Mouse (Mus musculus) hindbrain, embryonic 14.5 days (tissue): Measurements from ENCODE around the gene Gpr89. TPM values are rescaled to one million over a fixed set of nuclear protein-coding genes. Genes with fewer than 3 reads are reported as not detected.

Experiments used
- ATAC-seq: fragments of 200-750 bp; cut with Nextera tagmentation; 2 replicates; pipeline ENCODE4 v1.8.0; 2017; ENCODE audit warnings: moderate number of reproducible peaks, mild to moderate bottlenecking, moderate TSS enrichment, moderate library complexity; ENCODE audit not compliant: low FRiP score
- DNase-seq: peaks from one replicate; pipeline ENCODE4 v3.0.0-alpha.2; 2015; ENCODE audit warnings: low spot score
- H3K27ac ChIP-seq: fragments of 300-500 bp; sonication (generic); 2 replicates; pipeline ENCODE4 v1.5.1; 2014; ENCODE audit warnings: mild to moderate bottlenecking, moderate library complexity
- H3K27me3 ChIP-seq: fragments of 300-500 bp; sonication (generic); 2 replicates; pipeline ENCODE4 v1.6.1; 2014; ENCODE audit warnings: mild to moderate bottlenecking, low read length, mixed read lengths; ENCODE audit not compliant: control insufficient read depth, insufficient read depth
- H3K36me3 ChIP-seq: fragments of 300-500 bp; sonication (generic); replicated peaks from 2 replicates; pipeline ENCODE4 v1.6.1; 2014; ENCODE audit not compliant: control insufficient read depth, insufficient read depth
- H3K4me1 ChIP-seq: fragments of 300-500 bp; sonication (generic); replicated peaks from 2 replicates; pipeline ENCODE4 v1.6.1; 2014; ENCODE audit warnings: antibody characterized with exemption, low read length, mixed read lengths; ENCODE audit not compliant: control insufficient read depth, insufficient read depth
- H3K4me2 ChIP-seq: fragments of 300-500 bp; sonication (generic); replicated peaks from 2 replicates; pipeline ENCODE4 v1.6.1; 2014; ENCODE audit warnings: mild to moderate bottlenecking, moderate library complexity
- H3K4me3 ChIP-seq: fragments of 300-500 bp; sonication (generic); replicated peaks from 2 replicates; pipeline ENCODE4 v1.5.1; 2014; ENCODE audit warnings: mild to moderate bottlenecking, low read length
- H3K9ac ChIP-seq: fragments of 300-500 bp; sonication (generic); 2 replicates; pipeline ENCODE4 v1.6.1; 2014
- H3K9me3 ChIP-seq: fragments of 300-500 bp; sonication (generic); 2 replicates; pipeline ENCODE4 v1.6.1; 2016; ENCODE audit warnings: low read length; ENCODE audit not compliant: control insufficient read depth
- WGBS: fragments of 180-500 bp; shearing (Covaris S2); extraction: QIAGEN DNeasy Blood & Tissue Kit; methylation state at CpG from one replicate; pipeline ENCODE4 v1.1.7; 2014; 5-methylcytosine and 5-hydroxymethylcytosine counted together
- polyA plus RNA-seq: library from polyadenylated mRNA; unstranded; fragments of >200 nt; fragmentation: Nextera tagmentation; extraction: Ambion mirVana; gene quantifications from 2 replicates; pipeline ENCODE4 v1.2.1, GENCODE M21; 2014

Gene Gpr89
- polyA plus RNA-seq, 1 experiment from 2014 or later: 42.1 TPM

- DNase-seq (no peak), ATAC-seq (no peak)
- H3K9me3 ChIP-seq: no peaks in the 10 kb centered on the region
- WGBS: 82% methylated on average over 7 of the region's 7 CpGs
- no peak overlapping the region for H3K4me2 ChIP-seq
- no peak overlapping the region for H3K9ac ChIP-seq
- no peaks in the 10 kb centered on the region for H3K27me3 ChIP-seq
- H3K36me3 ChIP-seq: no peaks in the 10 kb centered on the region
- no peak overlapping the region for H3K27ac ChIP-seq
- no peaks in the 10 kb centered on the region for H3K4me1 ChIP-seq
- no peak overlapping the region for H3K4me3 ChIP-seq
These were observed 15.8 kb upstream of the Gpr89 start for GRCm38 (mm10) chr3:96920991-96921390.

GRCm38 (mm10) chr3:96905592-96905991 lies 446 bp upstream of the Gpr89 start:
- Histone ChIP-seq H3K27me3 (peaks cover 4% of the 10 kb centered on the region; the same call in 1 of the 2 replicates), H3K36me3 (no peaks in the 10 kb centered on the region), H3K4me2 (peak overlapping the region; percentile 78), H3K9ac (peak overlapping the region; percentile 82), H3K4me3 (peak overlapping the region; percentile 70), H3K4me1 (peaks cover 10% of the 10 kb centered on the region), H3K9me3 (no peaks in the 10 kb centered on the region), H3K27ac (no peak overlapping the region)
- DNase-seq: no peak
- 50% methylated on average over 9 of the region's 9 CpGs for WGBS
- 0 out of 2 replicates have a peak, but pooled peaks have one; percentile 19 for ATAC-seq

- peak within 1 kb of the TSS; percentile 82 for H3K9ac ChIP-seq
- no peaks in the 10 kb centered on the region for H3K36me3 ChIP-seq
- peaks cover 4% of the 10 kb centered on the region; the same call in 1 of the 2 replicates for H3K27me3 ChIP-seq
- H3K4me1 ChIP-seq: peaks cover 10% of the 10 kb centered on the region
- ATAC-seq: peak; percentile 16; the same call in 1 of the 2 replicates
- H3K27ac ChIP-seq: 0 out of 2 replicates have a peak within 1 kb of the TSS, but pooled peaks have one; percentile 10
- peak within 1 kb of the TSS; percentile 78 for H3K4me2 ChIP-seq
- peak within 1 kb of the TSS; percentile 70 for H3K4me3 ChIP-seq
- WGBS: 15% methylated on average over 14 of the region's 14 CpGs
- DNase-seq: no peak
- H3K9me3 ChIP-seq: no peaks in the 10 kb centered on the region
These were observed 753 bp downstream of the Gpr89 start, which contains the start of gene Gja5 for GRCm38 (mm10) chr3:96904393-96904792. TSS of gene Gja5 (plus strand) at chr3:96904693.

GRCm38 (mm10) chr3:96902336-96902999 lies 2.7 kb downstream of the Gpr89 start:
- DNase-seq (no peak), ATAC-seq (no peak)
- Histone ChIP-seq H3K27me3 (peaks cover 4% of the 10 kb centered on the region; the same call in 1 of the 2 replicates), H3K4me2 (no peak overlapping the region), H3K4me1 (peaks cover 10% of the 10 kb centered on the region), H3K36me3 (peaks cover 9% of the 10 kb centered on the region; the same call in 1 of the 2 replicates), H3K9ac (no peak overlapping the region), H3K9me3 (no peaks in the 10 kb centered on the region), H3K4me3 (no peak overlapping the region), H3K27ac (no peak overlapping the region)
- WGBS: 94% methylated on average over 4 of the region's 4 CpGs

- Histone ChIP-seq H3K9me3 (no peaks in the 10 kb centered on the region), H3K9ac (no peak overlapping the region), H3K27ac (no peak overlapping the region), H3K4me2 (no peak overlapping the region), H3K36me3 (peaks cover 75% of the 10 kb centered on the region), H3K4me1 (no peaks in the 10 kb centered on the region), H3K4me3 (no peak overlapping the region), H3K27me3 (no peaks in the 10 kb centered on the region)
- whole genome bisulfite sequencing: 95% methylated on average over 7 of the region's 7 CpGs
- ATAC-seq (no peak), DNase-seq (no peak)
These were observed 21.5 kb downstream of the Gpr89 start for GRCm38 (mm10) chr3:96883690-96884089.

- Histone ChIP-seq H3K27ac (no peak overlapping the region), H3K4me2 (no peak overlapping the region), H3K4me1 (no peaks in the 10 kb centered on the region), H3K9me3 (no peaks in the 10 kb centered on the region), H3K36me3 (peaks cover 76% of the 10 kb centered on the region), H3K9ac (no peak overlapping the region), H3K27me3 (no peaks in the 10 kb centered on the region), H3K4me3 (no peak overlapping the region)
- 95% methylated on average over 14 of the region's 14 CpGs for WGBS
- no peak for DNase-seq
- ATAC-seq: no peak
These were observed 22.9 kb downstream of the Gpr89 start for GRCm38 (mm10) chr3:96882061-96882849.

GRCm38 (mm10) chr3:96881557-96881956 lies 23.6 kb downstream of the Gpr89 start:
- H3K4me1 ChIP-seq: no peaks in the 10 kb centered on the region
- ATAC-seq (no peak), DNase-seq (no peak)
- H3K9me3 ChIP-seq: no peaks in the 10 kb centered on the region
- no peak overlapping the region for H3K27ac ChIP-seq
- no peaks in the 10 kb centered on the region for H3K27me3 ChIP-seq
- H3K4me2 ChIP-seq: no peak overlapping the region
- H3K36me3 ChIP-seq: peaks cover 76% of the 10 kb centered on the region
- 88% methylated on average over 6 of the region's 6 CpGs for WGBS
- H3K4me3 ChIP-seq: no peak overlapping the region
- H3K9ac ChIP-seq: no peak overlapping the region

- no peak for DNase-seq
- no peak overlapping the region for H3K4me2 ChIP-seq
- peaks cover 79% of the 10 kb centered on the region for H3K36me3 ChIP-seq
- H3K9ac ChIP-seq: no peak overlapping the region
- H3K9me3 ChIP-seq: no peaks in the 10 kb centered on the region
- ATAC-seq: no peak
- no peaks in the 10 kb centered on the region for H3K4me1 ChIP-seq
- H3K4me3 ChIP-seq: no peak overlapping the region
- no peak overlapping the region for H3K27ac ChIP-seq
- 88% methylated on average over 4 of the region's 4 CpGs for WGBS
- H3K27me3 ChIP-seq: no peaks in the 10 kb centered on the region
These were observed 24.8 kb downstream of the Gpr89 start for GRCm38 (mm10) chr3:96880385-96880784.

- DNase-seq: no peak
- H3K9me3 ChIP-seq: no peaks in the 10 kb centered on the region
- H3K9ac ChIP-seq: no peak overlapping the region
- H3K4me2 ChIP-seq: no peak overlapping the region
- peaks cover 80% of the 10 kb centered on the region for H3K36me3 ChIP-seq
- 91% methylated on average over 9 of the region's 9 CpGs for WGBS
- H3K27me3 ChIP-seq: no peaks in the 10 kb centered on the region
- H3K27ac ChIP-seq: no peak overlapping the region
- no peak for ATAC-seq
- H3K4me1 ChIP-seq: no peaks in the 10 kb centered on the region
- no peak overlapping the region for H3K4me3 ChIP-seq
These were observed 25.6 kb downstream of the Gpr89 start for GRCm38 (mm10) chr3:96879536-96879935.
